Mouse (Mus musculus) embryo, embryonic 11.5 days (tissue): ENCODE data around the gene Tctn3.
A peak's percentile ranks its signal among the peaks of the same experiment; 100 is the strongest.
"Not testable (repeated sequence)": the region's sequence is repeated elsewhere in the genome, so short reads cannot be mapped to it uniquely, and the experiment has no call there.

Source experiments
- DNase-seq: peaks from one replicate; pipeline ENCODE4 v3.0.0-alpha.2; 2012; ENCODE audit warnings: low read depth, low spot score

Tctn3 gene

DNA sequence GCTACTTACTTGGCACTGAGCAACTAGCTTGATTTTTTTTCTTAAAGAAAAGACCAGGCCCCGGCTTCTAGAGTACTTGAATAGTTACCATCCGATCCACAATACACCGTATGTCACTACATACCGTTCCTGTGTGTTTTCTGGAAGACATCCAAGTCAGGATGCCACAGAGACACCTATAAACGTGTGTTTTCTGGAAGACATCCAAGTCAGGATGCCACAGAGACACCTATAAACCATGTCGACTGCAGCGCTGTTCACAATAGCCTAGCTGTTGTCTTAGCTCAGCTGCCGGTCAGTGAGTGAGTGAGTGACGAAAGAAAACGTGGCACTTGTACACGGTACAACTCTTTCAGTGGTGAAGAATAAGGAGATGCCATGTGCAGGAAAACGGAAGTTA, 13.9 kb upstream of the Tctn3 start:
- no peak for DNase-seq

DNA sequence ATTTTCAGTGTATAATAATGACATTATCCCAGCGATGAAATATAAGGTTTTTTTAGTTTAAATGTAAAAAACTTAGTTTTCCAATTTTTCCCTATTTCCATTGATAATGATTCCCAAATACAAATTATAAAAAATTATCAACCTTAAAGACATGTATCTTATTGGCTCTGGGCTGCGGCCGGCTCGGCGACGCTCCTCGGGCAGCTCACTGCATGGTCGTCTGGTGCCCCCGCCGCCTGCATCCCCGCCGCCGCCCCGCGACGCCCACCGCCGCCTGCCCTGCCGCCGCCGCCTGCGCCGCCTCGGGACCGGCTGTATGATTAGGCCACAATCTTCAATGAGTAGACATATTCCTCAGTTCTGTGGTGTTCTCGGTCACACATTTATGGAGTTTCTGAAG, 9.6 kb upstream of the Tctn3 start:
- DNase-seq = not testable (repeated sequence)

- DNase-seq = no peak
Observed at GRCm38 (mm10) chr19:40616021-40616420, 4.0 kb upstream of the Tctn3 start.

- DNase-seq = no peak
Observed at GRCm38 (mm10) chr19:40614811-40615210, 2.8 kb upstream of the Tctn3 start.

DNA sequence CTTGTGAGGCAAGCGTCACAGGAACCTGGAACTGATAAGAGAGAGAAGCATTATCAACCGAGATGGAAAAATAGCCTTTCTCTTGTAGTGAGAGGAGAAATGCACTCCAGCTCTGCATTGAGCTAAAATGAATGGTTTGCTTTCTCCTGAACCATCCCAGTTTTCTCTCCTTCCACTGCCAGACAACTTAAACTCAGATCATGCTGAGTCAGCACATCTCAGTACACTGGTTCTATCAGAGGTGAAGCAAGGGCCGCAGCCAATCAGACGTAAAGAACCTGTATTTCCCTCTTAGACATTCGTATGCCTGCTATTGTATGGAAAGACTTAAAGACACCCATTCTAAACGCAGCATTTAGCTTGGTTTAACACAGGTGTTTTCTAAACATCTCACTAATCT, 4.4 kb downstream of the Tctn3 start:
- no peak for DNase-seq

GRCm38 (mm10) chr19:40605189-40605588, 6.8 kb downstream of the Tctn3 start:
- DNase-seq = no peak

GRCm38 (mm10) chr19:40601870-40602269, 10.2 kb downstream of the Tctn3 start:
- no peak for DNase-seq

DNA sequence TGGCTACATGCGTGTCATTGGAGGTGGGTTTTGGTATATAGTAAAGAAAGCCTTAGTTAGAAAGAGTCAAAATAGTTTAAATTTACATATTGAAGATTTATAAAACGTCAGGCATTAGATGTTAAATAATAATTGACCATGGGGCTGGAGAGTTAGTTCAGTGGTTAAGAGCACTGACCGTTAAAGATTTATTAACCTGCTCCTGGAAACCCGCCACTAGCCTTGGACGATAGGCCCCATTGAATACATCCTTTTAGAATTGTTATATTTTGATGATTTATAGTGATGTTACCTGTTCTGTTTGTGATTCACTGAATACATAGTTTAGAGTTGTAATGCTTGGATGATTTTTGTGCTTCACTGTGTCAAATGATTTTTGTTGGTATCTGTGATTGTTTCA, 11.2 kb downstream of the Tctn3 start:
- DNase-seq = not testable (repeated sequence)

GRCm38 (mm10) chr19:40595831-40596230, 16.2 kb downstream of the Tctn3 start:
- DNase-seq = no peak

- no peak for DNase-seq
Observed at GRCm38 (mm10) chr19:40595231-40595630, 16.8 kb downstream of the Tctn3 start.

DNA sequence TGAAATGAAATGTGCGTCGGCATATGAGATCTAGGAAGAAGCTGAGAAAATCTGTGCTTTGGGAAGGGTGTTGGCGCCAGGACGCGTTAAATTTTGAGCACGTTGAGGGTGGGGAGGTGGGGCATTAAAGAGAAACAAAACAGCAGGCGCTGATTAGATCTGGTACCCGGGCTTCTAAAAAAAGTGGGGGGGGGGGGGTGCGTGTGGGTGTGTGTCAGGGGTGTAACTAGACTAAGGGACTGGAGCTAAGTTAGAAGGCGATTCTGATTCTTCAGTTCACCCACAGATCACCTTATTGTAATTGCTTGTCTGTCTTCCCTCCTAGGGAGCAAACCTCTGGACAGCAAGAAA, 22.5 kb downstream of the Tctn3 start:
- DNase-seq = no peak

GRCm38 (mm10) chr19:40588847-40589529, 23.0 kb downstream of the Tctn3 start:
- peak; percentile 89 for DNase-seq

DNA sequence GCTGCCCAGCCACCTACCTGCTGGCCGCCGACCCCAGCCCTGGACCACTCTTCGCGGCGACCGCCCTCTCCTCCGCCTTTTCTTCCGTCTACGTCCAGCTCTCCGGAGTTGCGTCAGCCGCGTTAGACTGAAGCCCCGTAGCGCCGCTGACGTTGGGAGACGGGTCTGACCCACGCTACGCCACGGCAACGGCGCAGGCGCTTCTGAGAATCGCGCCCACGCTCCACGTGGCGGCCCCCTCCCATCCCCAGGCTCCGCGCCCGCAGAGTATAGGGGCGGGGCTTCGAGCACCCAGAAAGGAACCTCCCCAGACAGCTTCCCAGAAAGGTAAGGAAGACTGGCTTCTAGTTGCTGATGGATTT, 23.8 kb downstream of the Tctn3 start, which contains the start of gene Aldh18a1:
Gene Aldh18a1, minus strand, starts transcription at position 171 of the 362 bp plus-strand sequence.
- peak; percentile 93 for DNase-seq

DNA sequence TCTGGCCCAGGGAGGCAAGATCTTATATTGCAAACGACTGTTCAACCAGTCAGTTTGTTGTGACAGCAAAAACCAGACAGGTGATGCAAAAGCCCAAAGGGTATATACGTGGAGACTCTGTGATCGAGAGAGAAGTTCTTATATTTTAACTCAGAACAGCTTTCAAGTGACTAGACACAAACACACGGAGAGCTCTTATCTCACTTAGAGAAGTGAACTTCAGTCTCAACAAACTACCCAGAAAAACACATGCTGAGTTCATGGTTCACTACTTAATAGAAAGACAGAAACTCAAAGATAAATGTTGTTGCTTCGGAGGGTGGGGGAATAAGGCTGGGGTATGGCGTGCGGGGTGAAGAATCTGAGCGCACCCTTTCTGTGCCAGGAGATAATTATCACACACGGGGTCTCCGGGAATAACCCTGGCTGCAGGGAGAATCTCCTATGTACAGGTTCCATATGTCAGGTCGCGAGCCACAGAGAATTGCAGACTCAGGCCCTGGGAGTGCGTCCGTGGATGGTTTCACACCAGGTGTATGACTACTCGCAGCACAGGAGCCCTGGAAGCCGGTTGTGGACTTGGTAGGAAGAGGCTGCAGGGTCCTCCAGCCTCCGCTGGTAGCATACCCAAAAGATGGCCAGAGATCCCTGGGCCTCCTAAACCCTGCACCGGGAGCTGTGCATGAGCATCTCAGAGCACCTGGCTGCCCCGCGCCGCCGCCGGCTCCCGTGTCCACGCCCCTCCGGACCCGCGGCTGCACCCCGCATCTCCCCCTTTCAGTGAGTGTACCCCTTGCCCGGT, 24.3 kb downstream of the Tctn3 start:
- DNase-seq = no peak

- DNase-seq = no peak
Observed at GRCm38 (mm10) chr19:40586908-40587307, 25.1 kb downstream of the Tctn3 start.

DNA sequence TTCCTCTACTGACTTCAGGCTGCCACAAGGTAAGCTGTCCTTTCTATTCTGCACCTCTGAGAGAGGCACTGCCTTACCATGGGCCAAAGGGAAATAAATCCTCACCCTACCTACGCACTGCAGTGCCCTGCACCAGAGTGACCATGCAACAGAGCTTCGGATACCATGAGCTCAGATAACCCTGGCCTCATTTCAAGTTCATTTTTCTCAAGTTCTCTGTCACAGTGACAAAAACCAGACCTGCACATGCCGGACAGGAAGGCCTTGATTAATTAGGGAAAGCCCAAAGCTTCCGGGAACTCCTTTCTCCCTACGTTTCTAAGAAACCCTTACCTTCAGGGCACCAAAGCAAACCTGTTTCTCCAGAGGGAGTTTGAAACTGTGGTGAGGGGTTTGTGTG, 30.4 kb downstream of the Tctn3 start:
- DNase-seq = no peak

- no peak for DNase-seq
Observed at GRCm38 (mm10) chr19:40580902-40581301, 31.1 kb downstream of the Tctn3 start.

GRCm38 (mm10) chr19:40575438-40575837, 36.6 kb downstream of the Tctn3 start:
- no peak for DNase-seq

- DNase-seq = no peak
Observed at GRCm38 (mm10) chr19:40570726-40571125, 41.3 kb downstream of the Tctn3 start.

DNA sequence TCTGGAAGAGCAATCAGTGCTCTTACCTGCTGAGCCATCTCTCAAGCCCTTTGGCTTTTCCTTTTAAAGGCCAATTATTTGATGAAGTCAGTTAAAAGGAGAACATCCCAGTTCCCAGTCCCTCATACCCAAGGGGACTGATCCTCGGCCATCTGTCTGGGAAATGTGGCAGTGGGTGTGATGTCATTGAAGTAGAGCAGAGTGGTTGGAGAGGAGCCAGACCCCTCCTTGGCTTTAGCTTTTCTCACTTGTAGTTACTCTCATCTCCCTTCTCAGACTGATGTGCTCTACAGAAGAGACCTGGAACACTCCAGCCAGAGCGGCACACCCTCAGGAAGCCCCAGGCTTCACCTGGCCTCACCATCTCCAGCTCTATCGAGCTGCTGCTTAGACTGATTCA, 44.4 kb downstream of the Tctn3 start:
- DNase-seq = no peak

DNA sequence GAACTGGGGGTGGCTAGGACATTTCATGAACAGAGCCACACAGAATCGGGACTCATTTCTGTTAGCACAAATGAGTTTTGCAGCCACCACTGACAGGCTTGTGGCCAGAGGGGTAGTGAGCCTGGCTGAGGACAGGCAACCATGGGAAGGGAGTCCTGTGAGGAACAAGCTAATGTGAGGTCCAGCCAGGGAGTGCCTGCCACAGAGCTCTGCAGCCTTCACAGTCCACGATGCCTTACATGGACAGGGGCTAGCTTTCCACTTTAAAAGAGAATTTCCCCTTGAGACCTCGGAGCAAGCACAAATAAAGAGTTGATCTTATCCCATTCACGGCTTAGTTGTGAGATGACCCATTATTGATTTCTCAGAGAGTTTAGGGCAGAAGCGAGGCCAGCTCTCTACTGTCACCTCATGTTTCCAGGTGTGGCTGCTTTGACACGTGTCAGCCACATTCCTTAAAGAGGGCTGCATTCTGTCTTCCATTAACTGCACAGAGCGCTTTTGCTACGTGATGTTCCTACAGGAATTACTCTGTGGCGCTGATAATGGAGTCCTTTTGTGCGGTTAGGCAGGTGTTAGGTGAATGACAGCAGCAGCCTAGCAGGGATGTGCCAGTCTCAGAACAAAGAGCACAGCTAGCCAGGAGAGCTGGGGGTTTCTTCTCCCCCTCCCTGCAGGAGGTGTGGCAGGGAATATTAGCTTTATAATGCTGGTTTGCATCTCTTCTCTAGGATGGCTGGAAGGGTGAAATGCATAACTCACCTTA, 48.0 kb downstream of the Tctn3 start:
- DNase-seq = no peak

GRCm38 (mm10) chr19:40561521-40561920, 50.5 kb downstream of the Tctn3 start:
- DNase-seq = not testable (repeated sequence)
